Mouse (Mus musculus): ENCODE measurements at regions not wholly inside any gene's neighbourhood (a gene's known extent, or its start where the extent isn't known, plus 50 kb on each side); places are given as distances from the start of the nearest gene placed in this dataset.
A peak's percentile ranks its signal among the peaks of the same experiment; 100 is the strongest.

DNA sequence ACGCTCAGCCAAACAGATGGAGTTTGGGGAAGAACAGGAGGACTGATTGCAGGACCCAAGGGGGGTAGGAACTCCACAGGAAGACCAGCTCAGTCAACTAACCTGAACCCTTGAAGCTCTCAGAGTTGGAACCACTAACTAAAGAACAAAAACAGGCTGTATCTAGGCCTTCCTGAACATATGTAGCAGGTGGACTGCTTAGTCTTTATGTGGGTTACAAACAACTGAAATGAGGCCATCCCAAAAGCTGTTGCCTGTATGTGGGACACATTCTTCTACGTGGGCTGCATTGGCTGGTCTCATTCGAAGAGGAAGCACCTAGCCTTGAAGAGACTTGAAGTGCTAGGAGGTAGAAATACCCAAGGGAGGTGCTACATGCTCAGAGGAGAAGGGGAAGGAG, 364.2 kb downstream of the Sgo2b start:
- H3K36me3 ChIP-seq (ENCODE audit: control insufficient read depth, insufficient read depth, low read length): no peaks in the 10 kb centered on the region
- no peak for ATAC-seq (ENCODE audit: low FRiP score)
- H3K4me3 ChIP-seq (ENCODE audit: low read depth, low read length): no peak overlapping the region
- H3K4me2 ChIP-seq: no peak overlapping the region
- no peak overlapping the region for H3K27ac ChIP-seq (ENCODE audit: low read depth, low read length)
- H3K9ac ChIP-seq (ENCODE audit: low read length): no peak overlapping the region
- 77% methylated on average over 3 of the region's 3 CpGs for WGBS
- H3K9me3 ChIP-seq (ENCODE audit: control insufficient read depth, low read length): no peaks in the 10 kb centered on the region
- no peaks in the 10 kb centered on the region for H3K4me1 ChIP-seq (ENCODE audit: control insufficient read depth, insufficient read depth, low read length)
- no peak for DNase-seq (ENCODE audit: low spot score, missing footprints)
- no peaks in the 10 kb centered on the region for H3K27me3 ChIP-seq (ENCODE audit: control insufficient read depth, insufficient read depth, low read length)

GRCm38 (mm10) chr8:63574500-63574899, 377.5 kb downstream of the Sgo2b start:
- no peaks in the 10 kb centered on the region for H3K36me3 ChIP-seq (ENCODE audit: control insufficient read depth, insufficient read depth, low read length)
- no peak overlapping the region for H3K4me3 ChIP-seq (ENCODE audit: low read depth, low read length)
- H3K9me3 ChIP-seq (ENCODE audit: control insufficient read depth, low read length): no peaks in the 10 kb centered on the region
- WGBS: 86% methylated on average over 3 of the region's 3 CpGs
- no peak overlapping the region for H3K9ac ChIP-seq (ENCODE audit: low read length)
- H3K27ac ChIP-seq (ENCODE audit: low read depth, low read length): no peak overlapping the region
- DNase-seq (ENCODE audit: low spot score, missing footprints) (no peak), ATAC-seq (ENCODE audit: low FRiP score) (no peak)
- H3K4me1 ChIP-seq (ENCODE audit: control insufficient read depth, insufficient read depth, low read length): no peaks in the 10 kb centered on the region
- H3K4me2 ChIP-seq: no peak overlapping the region
- H3K27me3 ChIP-seq (ENCODE audit: control insufficient read depth, insufficient read depth, low read length): no peaks in the 10 kb centered on the region

- Histone ChIP-seq H3K4me3 (ENCODE audit: low read depth, low read length) (no peak overlapping the region), H3K36me3 (ENCODE audit: control insufficient read depth, insufficient read depth, low read length) (no peaks in the 10 kb centered on the region), H3K9ac (ENCODE audit: low read length) (no peak overlapping the region), H3K27me3 (ENCODE audit: control insufficient read depth, insufficient read depth, low read length) (no peaks in the 10 kb centered on the region), H3K4me1 (ENCODE audit: control insufficient read depth, insufficient read depth, low read length) (no peaks in the 10 kb centered on the region), H3K4me2 (no peak overlapping the region), H3K9me3 (ENCODE audit: control insufficient read depth, low read length) (no peaks in the 10 kb centered on the region), H3K27ac (ENCODE audit: low read depth, low read length) (no peak overlapping the region)
- DNase-seq (ENCODE audit: low spot score, missing footprints) (no peak), ATAC-seq (ENCODE audit: low FRiP score) (no peak)
- WGBS: 90% methylated on average over 3 of the region's 3 CpGs
Observed at GRCm38 (mm10) chr8:63539296-63539695, 412.8 kb downstream of the Sgo2b start.

DNA sequence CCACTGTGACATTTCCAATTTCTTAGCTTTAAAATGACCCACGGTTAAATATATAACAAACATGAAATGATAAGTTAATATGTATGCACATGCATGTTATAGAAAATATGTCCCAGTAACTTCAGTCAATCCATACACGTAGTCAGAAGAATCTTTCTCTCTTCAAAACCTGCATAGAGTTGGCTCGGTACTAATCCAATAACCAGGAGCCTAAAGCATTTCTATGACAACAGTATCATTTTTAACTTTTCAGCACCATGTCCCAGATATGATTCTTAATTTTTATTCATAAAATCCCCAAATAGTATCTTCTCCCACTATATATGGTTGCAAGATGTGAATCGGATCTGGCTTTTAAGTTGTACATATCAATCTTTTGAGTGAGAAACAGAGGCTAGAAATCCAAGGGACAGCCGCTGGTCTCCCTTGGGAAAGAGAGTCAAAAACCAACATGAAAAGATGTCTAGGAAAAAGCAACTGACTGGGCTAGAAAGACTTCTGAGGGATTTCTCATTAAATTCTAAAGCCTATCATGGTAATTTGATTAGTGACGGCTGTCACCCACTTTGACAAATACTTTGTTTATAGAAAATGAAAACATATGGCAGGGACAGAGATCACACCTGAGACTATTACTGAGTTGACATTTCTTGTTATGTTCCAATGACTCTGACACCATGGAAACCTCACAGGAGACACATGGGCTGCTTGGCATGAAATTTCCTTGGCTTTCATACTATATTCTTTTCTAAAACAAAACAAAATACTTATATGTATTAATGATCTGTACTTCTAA, 422.1 kb downstream of the Sgo2b start:
- Histone ChIP-seq H3K9ac (ENCODE audit: low read length) (no peak overlapping the region), H3K4me1 (ENCODE audit: control insufficient read depth, insufficient read depth, low read length) (no peaks in the 10 kb centered on the region; the same call in 1 of the 2 replicates), H3K4me2 (no peak overlapping the region), H3K9me3 (ENCODE audit: control insufficient read depth, low read length) (no peaks in the 10 kb centered on the region), H3K27ac (ENCODE audit: low read depth, low read length) (no peak overlapping the region), H3K27me3 (ENCODE audit: control insufficient read depth, insufficient read depth, low read length) (no peaks in the 10 kb centered on the region), H3K4me3 (ENCODE audit: low read depth, low read length) (no peak overlapping the region), H3K36me3 (ENCODE audit: control insufficient read depth, insufficient read depth, low read length) (no peaks in the 10 kb centered on the region)
- DNase-seq (ENCODE audit: low spot score, missing footprints): peak; percentile 84
- WGBS: 55% methylated on average over 6 of the region's 6 CpGs
- ATAC-seq (ENCODE audit: low FRiP score): peak; percentile 85
